Mouse (Mus musculus): Measurements from ENCODE around the gene Misp.

Misp gene

DNA sequence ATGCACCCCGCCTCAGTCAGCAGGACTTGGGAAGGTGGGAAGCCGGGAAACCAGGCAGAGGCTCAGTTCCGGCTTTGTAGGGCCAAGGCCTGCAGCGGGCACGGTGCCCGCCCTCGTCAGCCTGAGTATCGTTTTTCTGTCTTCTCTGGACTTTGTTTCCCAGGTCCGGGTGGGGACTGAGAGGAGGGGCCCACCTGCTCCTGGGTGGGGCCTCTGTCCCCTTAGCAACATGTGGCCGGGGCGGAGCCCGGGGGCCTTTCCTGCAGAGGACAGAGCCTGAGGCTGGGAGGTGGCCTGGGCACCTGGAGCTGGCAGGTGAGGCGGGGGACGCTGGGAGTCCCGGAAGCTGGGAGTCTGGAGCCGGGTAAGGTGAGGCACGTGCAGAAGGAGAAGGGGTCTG is 1.6 kb downstream of the Misp start:
- no peak for DNase-seq (ENCODE audit: low read depth, low spot score)

DNA sequence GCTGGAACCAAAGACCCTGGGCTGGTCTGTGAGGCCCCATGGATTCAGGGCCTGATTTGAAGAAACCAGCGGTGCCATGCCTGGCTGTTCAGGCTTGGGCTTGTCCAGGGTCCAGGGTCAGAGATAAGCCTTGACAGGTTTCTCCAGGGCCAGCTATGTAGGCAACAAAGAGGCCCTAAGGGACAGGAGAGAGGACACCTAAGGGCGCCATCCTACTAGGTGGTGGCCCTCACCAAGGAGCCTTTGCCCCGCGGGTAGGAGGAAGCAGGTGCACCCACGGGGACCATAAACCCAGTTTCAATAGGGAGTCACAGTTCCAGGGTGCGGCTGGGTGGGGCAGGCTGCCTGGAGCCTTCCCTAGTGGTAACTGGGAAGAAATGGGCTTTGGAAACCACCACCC is 2.2 kb downstream of the Misp start:
- no peak for DNase-seq (ENCODE audit: low read depth, low spot score)

DNA sequence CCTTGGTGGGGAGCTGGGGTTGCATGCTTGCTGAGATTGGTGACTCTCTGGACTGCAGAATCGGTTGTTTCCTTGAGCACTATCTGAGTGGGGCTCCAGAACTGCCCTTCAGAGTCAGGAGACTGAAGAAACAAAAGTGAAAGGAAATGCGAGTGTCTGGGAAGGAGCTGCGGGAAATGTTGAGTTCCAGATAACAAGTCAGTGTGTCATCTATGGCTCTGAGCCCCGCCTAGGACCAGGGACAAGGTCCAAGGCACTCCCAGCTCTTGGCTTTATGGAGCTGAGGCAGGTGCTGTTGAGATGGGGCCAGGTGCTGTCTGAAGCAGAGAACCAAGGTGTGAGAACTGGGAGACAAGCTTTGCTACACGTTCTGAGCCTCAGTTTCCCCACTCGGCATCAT is 3.6 kb downstream of the Misp start:
- DNase-seq (ENCODE audit: low read depth, low spot score), result no peak

DNA sequence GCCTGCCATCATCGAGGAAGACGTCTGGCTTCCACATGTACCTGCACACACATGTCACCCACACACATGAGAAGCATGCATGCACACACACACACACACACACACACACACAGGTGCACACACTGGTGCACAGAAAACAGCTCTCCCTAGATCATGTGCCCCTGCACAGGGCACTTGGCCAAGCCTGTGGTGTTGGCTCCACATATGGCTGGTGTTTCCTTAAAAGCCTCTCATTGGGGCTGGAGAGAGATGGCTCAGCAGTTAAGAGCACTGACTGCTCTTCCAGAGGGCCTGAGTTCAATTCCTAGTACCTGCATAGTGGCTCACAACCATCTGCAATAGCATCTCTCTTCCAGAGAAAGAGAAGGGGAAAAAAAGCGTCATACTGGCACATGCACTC is 10.8 kb downstream of the Misp start:
- DNase-seq (ENCODE audit: low read depth, low spot score), result no peak

DNA sequence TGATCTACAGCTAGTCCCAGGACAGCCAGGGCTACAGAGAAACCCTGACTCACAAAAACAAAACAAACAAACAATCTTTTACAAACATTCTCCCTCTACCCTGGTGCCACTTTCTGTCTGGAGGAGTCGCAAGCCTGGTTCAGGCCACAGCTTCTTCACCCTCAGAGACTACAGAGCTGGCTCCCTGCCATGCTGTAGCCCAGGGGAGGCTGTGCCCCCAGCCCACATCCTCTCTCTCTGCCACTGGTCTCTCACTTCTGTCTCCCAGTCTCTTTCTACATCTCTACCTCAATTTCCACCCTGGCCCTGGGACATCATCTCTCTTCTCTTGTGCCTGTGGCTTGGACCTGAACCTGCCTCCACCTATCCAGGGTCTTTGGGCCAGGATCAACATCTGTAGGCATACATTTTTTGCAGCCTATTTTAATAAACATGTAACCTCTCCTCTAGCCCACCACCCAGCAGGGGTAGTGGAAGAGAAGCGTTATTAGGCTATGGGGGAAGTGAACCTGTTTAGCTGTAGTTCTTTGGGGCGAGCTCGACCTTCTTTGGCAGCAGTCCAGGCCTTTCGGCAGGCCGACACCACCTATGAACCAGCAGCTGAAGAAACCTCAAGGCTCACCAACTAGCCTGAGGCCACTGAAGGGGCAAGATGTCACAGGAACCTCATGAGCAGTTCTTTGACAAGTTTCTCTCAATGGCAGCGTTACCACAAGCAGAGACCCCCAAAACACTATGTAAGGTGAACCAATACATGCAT is 11.4 kb downstream of the Misp start:
- DNase-seq (ENCODE audit: low read depth, low spot score), result no peak

DNA sequence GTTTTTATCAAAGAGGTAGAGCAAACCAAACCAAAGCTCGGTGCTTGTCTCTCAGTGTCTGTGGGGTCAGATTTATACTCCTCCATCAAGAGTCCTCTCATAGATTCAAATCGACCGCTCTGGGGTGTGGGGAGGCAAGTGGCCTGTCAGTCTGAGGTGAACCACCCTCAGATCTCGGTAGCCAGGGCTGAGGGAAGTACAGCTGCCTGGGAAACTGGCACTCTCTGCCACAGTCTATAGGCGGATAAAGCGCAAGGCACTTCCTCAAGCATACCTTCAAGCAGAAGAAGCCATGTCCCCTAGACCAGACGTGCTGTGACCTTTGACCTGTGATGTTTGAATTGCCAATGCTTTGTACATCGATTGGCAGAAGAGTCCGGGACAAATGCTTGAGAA is 12.0 kb downstream of the Misp start:
- no peak for DNase-seq (ENCODE audit: low read depth, low spot score)

DNA sequence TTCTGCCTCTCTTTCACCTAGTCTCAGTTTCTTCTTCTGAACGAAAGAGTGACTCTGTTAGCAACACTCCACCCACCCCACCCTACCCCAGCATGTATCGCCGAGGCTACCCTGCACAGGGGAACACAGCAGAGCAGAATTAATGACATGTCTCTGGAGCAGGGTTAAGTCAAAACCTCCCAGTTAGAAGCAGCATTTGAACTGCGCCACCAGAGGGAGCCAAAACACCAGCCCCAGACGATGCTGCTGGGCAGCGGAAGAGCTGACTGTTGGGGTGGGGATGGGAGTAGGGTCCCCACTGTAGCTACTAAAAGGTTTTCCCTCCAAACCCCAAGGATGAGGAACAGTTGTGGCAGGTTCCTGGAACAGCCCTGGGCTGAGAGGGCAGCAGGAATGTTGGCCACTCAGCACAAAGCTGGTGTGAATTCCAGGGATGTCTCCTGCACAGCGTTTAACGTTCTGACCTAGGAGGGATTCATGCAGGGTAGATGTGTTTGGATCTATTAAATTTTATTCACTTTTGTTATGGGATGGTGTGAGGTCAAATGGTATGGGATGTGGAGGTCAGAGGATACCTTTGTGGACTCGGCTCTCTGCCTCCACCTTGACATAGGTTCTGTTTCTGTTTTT is 14.1 kb downstream of the Misp start:
- DNase-seq (ENCODE audit: low read depth, low spot score), result peak; percentile 76

DNA sequence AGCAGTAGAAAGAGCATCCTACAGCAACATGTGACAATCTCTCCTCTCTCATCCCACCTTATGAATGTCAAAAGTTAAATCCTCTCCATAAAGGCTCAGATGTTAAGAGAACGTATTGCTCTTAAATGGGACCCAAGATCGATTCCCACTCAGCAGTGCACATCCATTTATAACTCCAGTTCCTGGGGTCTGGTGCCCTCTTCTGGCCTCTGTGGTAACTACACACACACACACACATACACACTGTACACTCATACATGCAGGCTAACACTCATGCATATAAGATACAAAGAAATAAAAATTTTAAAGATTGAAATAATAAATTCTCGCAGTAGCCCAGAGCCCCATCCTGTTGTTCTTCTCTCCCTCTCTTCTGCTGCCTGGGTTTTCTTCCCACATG is 16.1 kb downstream of the Misp start:
- peak; percentile 74 for DNase-seq (ENCODE audit: low read depth, low spot score)

DNA sequence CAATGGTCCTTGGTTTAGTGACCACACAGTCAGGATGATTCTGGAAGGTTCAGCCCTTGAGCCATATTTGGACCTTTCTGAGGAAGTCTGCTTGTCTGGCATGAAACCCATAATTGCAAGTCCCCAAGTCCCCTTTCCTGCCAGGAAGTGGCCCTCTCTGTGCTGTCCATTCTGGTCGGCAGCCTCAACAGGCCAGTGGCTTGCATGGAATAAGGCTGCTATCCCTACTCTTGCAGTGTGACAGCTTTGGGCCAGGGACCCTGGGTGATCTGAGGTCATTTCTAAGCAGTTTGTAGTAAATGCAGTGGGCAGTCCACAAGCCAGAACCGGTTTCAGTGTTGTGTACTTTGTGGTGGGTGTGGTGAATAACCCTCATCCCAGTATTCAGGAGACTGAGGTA is 17.4 kb downstream of the Misp start:
- DNase-seq (ENCODE audit: low read depth, low spot score), result no peak

DNA sequence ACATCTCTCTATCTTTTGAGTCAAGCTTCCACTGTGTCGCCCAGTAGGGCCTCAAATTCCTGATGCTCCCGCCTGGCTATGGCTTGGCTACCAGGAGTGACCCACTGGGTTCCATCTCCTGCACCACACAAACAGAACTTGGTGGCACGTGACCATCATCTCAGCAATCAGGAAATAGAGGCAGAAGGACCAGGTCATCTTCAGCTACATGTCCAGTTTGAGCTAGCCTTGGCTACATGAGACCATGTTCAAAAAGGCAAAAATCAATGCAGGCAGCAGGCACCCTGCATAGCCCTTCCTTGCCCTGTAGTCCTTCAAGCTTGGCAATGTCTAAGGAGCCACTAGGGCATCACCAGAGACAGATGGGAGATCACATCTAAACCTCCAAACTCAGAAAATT is 19.3 kb downstream of the Misp start:
- no peak for DNase-seq (ENCODE audit: low read depth, low spot score)

DNA sequence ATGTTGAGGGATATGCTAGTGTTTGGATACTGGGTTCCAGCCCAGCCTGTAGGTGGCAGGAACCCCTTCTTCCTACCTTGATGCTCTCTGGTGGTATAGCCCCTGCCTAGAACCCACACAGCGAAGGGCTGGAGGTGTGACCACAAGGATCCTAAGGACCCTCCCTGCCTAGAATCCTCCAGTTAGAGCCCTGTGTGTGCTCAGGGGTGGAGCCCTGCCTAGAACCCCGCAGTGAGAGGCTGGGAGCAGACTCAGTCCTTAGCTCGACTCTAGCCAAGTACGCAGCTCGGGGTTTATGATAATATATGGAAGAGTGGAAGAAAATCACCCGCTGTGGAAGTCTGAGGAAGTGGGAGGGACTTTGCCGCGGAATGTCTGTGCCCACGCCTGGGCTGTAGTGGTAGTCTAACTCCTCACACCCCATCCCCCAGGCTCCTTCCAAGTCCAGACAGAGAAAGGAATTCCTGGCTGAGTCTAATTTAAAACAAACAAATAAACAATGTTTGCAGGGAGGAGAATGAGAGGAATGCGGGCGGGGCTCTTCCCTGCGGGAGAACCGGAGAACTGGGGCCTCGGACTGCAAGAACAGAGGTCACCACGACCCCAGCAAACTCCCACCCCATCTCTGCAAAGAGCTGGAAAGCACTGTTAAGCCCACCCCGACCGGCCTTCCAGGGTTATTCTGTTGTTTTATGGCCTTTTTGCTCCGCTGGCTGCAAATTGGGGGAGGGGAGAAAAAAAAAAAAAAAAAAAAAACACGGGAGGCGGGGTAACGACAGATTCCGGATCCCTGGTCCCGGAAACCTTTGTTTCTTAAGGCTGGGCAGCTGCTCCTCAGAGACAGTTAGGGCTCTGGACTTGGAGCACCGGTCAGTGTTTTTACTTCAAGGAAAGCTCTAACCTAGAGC is 20.1 kb downstream of the Misp start:
- DNase-seq (ENCODE audit: low read depth, low spot score), result peak; percentile 100

DNA sequence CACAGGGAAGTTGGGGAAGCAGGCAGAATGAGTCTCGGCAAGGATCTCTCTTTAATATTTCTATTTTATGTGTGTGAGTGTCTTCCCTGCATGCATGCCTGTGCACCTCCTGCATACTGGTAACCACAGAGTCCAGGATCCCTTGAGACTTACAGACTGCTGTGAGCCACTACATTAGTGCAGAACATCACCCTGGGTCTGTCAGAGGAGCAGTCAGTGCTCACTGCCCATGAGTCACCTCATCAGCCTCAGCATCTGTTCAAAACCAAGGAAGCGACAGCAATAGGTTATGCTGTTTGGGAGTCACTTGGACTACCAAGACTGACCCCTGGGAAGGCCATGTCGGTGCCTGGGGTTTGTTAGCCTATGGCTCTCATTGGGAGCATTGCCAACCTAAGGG is 21.5 kb downstream of the Misp start:
- DNase-seq (ENCODE audit: low read depth, low spot score), result no peak

DNA sequence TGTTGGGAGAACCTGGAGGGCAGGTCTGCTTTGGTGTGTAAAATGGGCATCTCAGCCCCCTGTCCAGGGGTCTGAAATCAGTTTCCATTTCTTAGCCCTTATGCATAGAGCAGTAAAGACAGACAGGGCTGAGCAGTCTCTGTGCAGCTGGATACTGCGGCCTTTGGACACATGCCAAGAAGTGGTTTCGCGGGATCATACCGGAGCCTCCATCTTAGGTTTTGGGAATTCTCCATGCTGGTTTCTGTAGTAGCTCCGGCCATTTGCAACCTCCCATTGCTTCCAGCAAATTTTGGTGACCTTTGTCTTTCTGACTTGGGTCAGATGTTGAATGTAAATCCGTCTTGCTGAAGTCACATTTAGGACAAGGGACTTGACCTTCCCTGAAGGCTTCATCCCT is 22.7 kb downstream of the Misp start:
- DNase-seq (ENCODE audit: low read depth, low spot score), result peak; percentile 57

DNA sequence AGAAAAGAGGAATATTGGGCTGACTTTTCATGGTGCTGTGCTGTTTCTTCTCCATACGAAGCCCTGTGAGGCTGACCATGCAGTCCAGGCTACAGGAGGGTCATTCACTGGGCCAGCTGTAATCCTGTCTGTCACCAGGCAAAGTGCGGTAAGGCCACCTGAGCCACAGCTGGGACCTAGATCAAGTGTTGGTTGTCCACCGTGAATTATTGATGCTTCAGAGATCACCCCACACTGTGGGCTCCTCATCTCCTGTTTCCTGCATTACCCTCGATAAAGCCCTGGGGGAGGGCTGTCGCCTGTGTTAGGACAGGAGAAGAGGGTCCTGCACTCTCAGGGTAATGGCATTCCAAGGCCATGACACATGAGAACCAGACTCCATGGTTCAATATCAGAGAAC is 25.8 kb downstream of the Misp start:
- DNase-seq (ENCODE audit: low read depth, low spot score), result no peak

DNA sequence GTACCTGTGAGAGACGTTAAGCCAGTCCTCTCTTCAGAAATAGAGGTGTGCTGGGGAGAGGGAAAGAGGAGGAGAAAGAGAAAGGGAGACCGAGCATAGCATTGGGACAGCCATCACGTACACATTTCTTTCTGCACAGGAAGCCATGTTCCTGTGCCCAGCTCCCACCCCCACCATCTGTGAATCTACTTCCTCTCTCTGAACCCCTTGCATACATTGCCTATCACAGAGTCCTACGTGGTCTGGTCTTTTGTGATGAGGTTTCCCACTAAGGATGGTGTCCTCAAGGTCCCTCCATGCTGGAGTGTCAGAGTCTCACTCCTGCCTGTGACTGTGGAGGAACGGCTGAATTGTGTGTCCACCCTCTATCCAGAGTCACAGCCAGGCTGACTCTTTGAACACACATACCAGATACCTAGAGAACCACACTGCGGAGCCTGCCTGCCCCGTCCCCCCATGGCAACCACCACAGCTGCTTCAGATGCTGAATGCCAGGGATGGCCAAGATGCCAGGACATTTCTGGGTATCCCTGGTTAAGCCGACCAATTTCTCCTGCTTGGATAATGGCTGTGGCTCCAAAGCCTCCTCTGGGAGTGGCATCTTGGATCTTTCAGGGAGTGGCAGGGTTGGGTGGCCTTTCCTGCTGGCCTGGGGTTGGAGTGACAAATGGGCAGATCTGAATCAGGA is 29.3 kb downstream of the Misp start:
- DNase-seq (ENCODE audit: low read depth, low spot score), result no peak

DNA sequence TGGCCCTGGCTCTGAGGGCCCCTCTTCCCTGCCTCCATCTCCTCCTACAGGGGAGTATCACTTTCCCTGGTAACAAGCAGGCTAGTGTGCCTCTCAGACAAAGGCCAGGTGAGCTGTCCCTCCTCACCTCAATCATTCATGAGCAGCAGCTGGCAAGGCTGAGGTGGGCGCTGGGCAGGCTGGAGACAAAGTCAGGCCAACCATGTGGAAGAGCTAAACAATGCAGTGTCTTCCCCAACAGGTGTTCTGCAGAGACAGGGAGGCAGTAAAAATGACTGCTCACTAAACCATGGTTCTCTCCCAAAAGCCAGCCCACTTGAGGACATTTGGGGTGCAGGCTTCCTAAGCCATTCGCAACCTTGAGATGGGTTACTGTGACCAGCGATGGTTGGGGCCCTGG is 30.9 kb downstream of the Misp start:
- no peak for DNase-seq (ENCODE audit: low read depth, low spot score)

DNA sequence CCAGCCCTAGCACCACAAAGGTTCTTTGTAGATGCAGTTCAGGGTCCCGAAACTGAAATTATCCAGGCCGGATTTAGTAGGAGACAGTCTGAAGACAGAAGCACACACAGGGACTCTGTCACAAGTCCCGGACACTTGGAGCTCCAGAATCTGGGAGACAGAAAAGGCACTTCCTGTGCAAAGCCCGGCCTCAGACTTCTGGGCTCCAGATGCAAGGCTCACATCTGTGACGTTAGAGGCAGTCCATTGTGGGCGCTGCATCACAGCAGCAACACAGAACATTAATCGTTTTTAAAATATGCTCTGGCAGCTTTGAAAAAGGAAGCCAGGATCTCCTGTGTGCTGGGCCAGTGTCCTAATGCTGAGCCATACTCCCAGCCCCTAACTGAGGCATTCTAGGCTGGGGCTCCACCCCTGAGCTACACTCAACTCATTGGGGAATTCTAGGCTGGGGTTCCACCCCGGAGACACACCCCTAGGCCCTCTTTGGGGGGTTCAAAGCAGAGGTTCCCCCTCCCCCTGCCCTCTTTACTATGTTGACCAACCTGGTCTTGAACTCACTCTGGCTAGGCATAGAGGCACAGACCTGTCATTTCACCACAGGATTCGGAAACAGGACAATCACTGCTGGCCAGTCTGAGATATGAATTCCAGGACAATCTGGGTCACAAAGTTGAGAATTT is 31.5 kb downstream of the Misp start:
- DNase-seq (ENCODE audit: low read depth, low spot score), result peak; percentile 56

DNA sequence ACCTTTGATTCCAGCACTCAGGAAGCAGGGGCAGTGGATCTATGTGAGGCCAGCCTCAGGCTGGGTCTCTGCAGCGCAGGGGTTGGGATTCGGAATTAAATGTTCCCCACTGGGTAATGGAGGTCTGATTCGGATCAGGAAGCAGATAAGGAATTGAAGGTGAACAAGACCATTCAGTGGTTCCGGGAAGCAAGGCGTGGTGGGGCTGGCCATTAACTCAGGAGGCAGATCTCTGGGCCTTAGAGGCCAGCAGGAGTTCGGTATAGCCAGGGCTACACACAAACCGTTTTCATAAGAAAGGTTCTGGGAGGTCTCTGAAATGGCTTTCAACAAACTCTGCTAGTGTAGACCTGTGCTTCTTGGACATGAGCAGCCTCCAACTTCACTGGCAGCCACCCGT is 32.0 kb downstream of the Misp start:
- DNase-seq (ENCODE audit: low read depth, low spot score), result peak; percentile 50

DNA sequence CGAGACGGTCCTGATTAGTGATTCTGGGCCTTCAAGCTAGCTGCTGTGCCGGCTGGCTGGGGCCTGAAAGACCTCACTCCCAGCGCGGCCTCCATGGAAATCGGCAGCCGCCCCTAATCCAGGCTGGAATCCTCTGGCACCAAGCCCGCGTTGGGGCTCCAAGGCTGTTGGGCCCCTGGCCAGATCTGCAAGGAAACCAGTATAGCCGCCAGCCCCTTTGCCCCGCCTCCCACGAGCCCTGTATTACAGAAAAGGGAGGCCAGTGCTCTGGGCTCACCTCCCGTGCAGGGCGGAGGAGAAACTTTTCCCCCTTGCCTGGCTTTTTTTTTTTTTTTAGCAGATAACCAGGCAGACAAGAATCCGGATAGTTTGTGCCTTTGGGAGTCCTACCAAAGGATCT is 32.6 kb downstream of the Misp start:
- peak; percentile 93 for DNase-seq (ENCODE audit: low read depth, low spot score)

DNA sequence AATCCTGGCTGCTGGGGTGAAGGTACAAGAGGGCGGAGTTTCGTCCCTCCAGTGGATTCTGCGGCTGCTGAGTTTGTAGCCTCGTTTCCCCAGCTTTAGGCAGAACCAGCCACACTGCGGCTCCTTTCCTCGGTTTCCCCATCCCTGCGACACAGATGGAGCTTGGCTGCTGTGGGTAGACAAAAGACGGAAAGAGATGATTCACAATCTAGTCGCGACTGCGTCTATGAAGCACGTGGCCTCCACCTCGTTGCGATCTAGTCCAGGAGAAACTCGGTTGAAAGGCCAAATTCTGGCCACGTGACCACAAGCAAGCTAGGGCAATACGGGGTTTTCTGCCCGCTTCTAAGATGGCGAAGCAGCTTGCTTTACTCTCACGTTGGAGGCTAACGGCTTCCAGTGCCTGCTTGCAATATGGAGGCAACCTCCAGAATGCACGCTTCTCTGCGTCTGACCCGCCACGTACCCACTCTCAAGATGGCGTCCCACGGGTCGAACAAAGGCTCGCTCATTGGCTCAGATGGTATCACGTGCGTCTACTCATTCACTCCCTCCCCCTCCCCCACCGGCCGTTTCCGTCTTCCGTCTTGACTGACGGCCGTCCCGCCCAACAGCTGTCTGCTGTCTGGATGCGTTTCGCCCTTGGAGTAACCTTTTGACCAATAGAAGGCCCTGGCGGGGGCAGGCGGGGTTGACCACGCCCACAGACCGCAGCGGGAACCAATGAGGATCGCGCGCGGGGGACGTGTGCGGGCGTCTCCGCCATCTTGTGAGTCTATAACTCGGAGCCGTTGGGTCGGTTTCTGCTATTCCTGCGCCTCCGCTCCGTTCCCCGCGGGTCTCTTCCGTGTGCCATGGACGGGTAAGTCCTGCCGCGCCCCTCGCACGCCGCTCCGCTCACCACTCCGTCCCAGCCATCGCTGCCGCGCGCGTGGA is 33.3 kb downstream of the Misp start, which contains the start of gene Ptbp1:
Ptbp1 (plus strand) TSS at position 568 of the 936 bp plus-strand sequence.
- DNase-seq (ENCODE audit: low read depth, low spot score), result peak; percentile 100
